Mouse (Mus musculus) c-Kit-positive CD71-negative TER-119-negative erythroid progenitor cells, embryonic 14.5 days (primary cell): ENCODE data around the gene Nat14.
"Not testable (repeated sequence)": the region's sequence is repeated elsewhere in the genome, so short reads cannot be mapped to it uniquely, and the experiment has no call there.

Experiments used
- DNase-seq: peaks from one replicate; pipeline ENCODE4 v3.0.0-alpha.2; 2013; ENCODE audit warnings: low read depth

The Nat14 gene

GRCm38 (mm10) chr7:4921824-4922482, at the start of gene Nat14:
Gene Nat14 (plus strand): TSS chr7:4922028.
- no peak for DNase-seq

GRCm38 (mm10) chr7:4876753-4877221, 45.0 kb upstream of the Nat14 start, which contains the start of gene Isoc2a:
Gene Isoc2a (plus strand): TSS chr7:4877153.
- peak; percentile 89 for DNase-seq

- no peak for DNase-seq
Measured at GRCm38 (mm10) chr7:4877226-4877625, 44.6 kb upstream of the Nat14 start.

- no peak for DNase-seq
Measured at GRCm38 (mm10) chr7:4878186-4878585, 43.6 kb upstream of the Nat14 start.

- DNase-seq = not testable (repeated sequence)
Measured at GRCm38 (mm10) chr7:4879036-4879435, 42.8 kb upstream of the Nat14 start.

GRCm38 (mm10) chr7:4886680-4887079, 35.1 kb upstream of the Nat14 start:
- no peak for DNase-seq

- no peak for DNase-seq
Measured at GRCm38 (mm10) chr7:4895186-4895585, 26.6 kb upstream of the Nat14 start.

GRCm38 (mm10) chr7:4898851-4899648, 22.8 kb upstream of the Nat14 start:
- no peak for DNase-seq

GRCm38 (mm10) chr7:4899649-4900522, 21.9 kb upstream of the Nat14 start:
- no peak for DNase-seq

- no peak for DNase-seq
Measured at GRCm38 (mm10) chr7:4900523-4900851, 21.3 kb upstream of the Nat14 start.

- DNase-seq = no peak
Measured at GRCm38 (mm10) chr7:4901171-4901570, 20.7 kb upstream of the Nat14 start.

GRCm38 (mm10) chr7:4902404-4902803, 19.4 kb upstream of the Nat14 start:
- DNase-seq = no peak

GRCm38 (mm10) chr7:4906466-4906950, 15.3 kb upstream of the Nat14 start, which contains the start of gene Gm36210:
Gene Gm36210 (minus strand): TSS chr7:4906516.
- DNase-seq = no peak

GRCm38 (mm10) chr7:4911561-4911960, 10.3 kb upstream of the Nat14 start:
- no peak for DNase-seq

GRCm38 (mm10) chr7:4912248-4912647, 9.6 kb upstream of the Nat14 start:
- no peak for DNase-seq

GRCm38 (mm10) chr7:4915007-4915665, 6.7 kb upstream of the Nat14 start, which contains the start of gene Zfp628:
Gene Zfp628 (plus strand): TSS chr7:4915217.
- peak; percentile 95 for DNase-seq

- DNase-seq = no peak
Measured at GRCm38 (mm10) chr7:4915669-4916416, 6.0 kb upstream of the Nat14 start.

GRCm38 (mm10) chr7:4917494-4917893, 4.3 kb upstream of the Nat14 start:
- no peak for DNase-seq

- DNase-seq = no peak
Measured at GRCm38 (mm10) chr7:4918681-4919080, 3.1 kb upstream of the Nat14 start.

- DNase-seq = no peak
Measured at GRCm38 (mm10) chr7:4919096-4919495, 2.7 kb upstream of the Nat14 start.

GRCm38 (mm10) chr7:4919971-4920370, 1.9 kb upstream of the Nat14 start:
- no peak for DNase-seq
